Mouse (Mus musculus) midbrain, postnatal 0 days (tissue): ENCODE measurements at regions not wholly inside any gene's neighbourhood (a gene's known extent, or its start where the extent isn't known, plus 50 kb on each side); places are given as distances from the start of the nearest gene placed in this dataset.

Experiments
- ATAC-seq: fragments of 200-750 bp; cut with Nextera tagmentation; 2 replicates; pipeline ENCODE4 v1.8.0; 2017; ENCODE audit warnings: moderate number of reproducible peaks, mild to moderate bottlenecking, moderate TSS enrichment, moderate library complexity; ENCODE audit not compliant: low FRiP score
- DNase-seq: peaks from one replicate; pipeline ENCODE4 v3.0.0-alpha.2; 2015; ENCODE audit warnings: low spot score
- H3K27ac ChIP-seq: fragments of 300-500 bp; sonication (generic); 2 replicates; pipeline ENCODE4 v1.5.1; 2014; ENCODE audit warnings: low read depth, mild to moderate bottlenecking, low read length, mixed read lengths
- H3K27me3 ChIP-seq: fragments of 300-500 bp; sonication (generic); 2 replicates; pipeline ENCODE4 v1.6.1; 2014; ENCODE audit warnings: low read length, control low read depth, mixed read lengths; ENCODE audit not compliant: insufficient read depth
- H3K36me3 ChIP-seq: fragments of 300-500 bp; sonication (generic); 2 replicates; pipeline ENCODE4 v1.6.1; 2014; ENCODE audit warnings: low read length, control low read depth, mixed read lengths; ENCODE audit not compliant: insufficient read depth
- H3K4me1 ChIP-seq: fragments of 300-500 bp; sonication (generic); 2 replicates; pipeline ENCODE4 v1.6.1; 2014; ENCODE audit warnings: mild to moderate bottlenecking, control low read depth, antibody characterized with exemption, low read length, mixed read lengths; ENCODE audit not compliant: insufficient read depth
- H3K4me2 ChIP-seq: fragments of 300-500 bp; sonication (generic); 2 replicates; pipeline ENCODE4 v1.6.1; 2014; ENCODE audit warnings: low read depth, mild to moderate bottlenecking, low read length, mixed read lengths; ENCODE audit not compliant: poor library complexity, severe bottlenecking
- H3K4me3 ChIP-seq: fragments of 300-500 bp; sonication (generic); 2 replicates; pipeline ENCODE4 v1.5.1; 2014; ENCODE audit warnings: low read depth, mild to moderate bottlenecking, low read length, moderate library complexity
- H3K9ac ChIP-seq: fragments of 300-500 bp; sonication (generic); replicated peaks from 2 replicates; pipeline ENCODE4 v1.6.1; 2014; ENCODE audit warnings: mild to moderate bottlenecking, low read length, moderate library complexity, mixed read lengths; ENCODE audit not compliant: poor library complexity, severe bottlenecking
- H3K9me3 ChIP-seq: fragments of 300-500 bp; sonication (generic); 2 replicates; pipeline ENCODE4 v1.6.1; 2016; ENCODE audit warnings: low read length, control low read depth
- CTCF ChIP-seq: IDR thresholded peaks from 2 replicates; pipeline ENCODE4 v1.5.1; 2016; ENCODE audit warnings: antibody characterized with exemption, mild to moderate bottlenecking
- WGBS: fragments of 180-500 bp; shearing (Covaris S2); extraction: QIAGEN DNeasy Blood & Tissue Kit; methylation state at CpG from one replicate; pipeline ENCODE4 v1.1.7; 2014; 5-methylcytosine and 5-hydroxymethylcytosine counted together

- H3K4me2 ChIP-seq = no peak overlapping the region
- H3K27ac ChIP-seq = no peak overlapping the region
- H3K27me3 ChIP-seq = no peaks in the 10 kb centered on the region
- no peaks in the 10 kb centered on the region for H3K9me3 ChIP-seq
- ATAC-seq (no peak), DNase-seq (no peak)
- no peak overlapping the region for H3K9ac ChIP-seq
- 58% methylated on average over 4 of the region's 4 CpGs for WGBS
- no peak overlapping the region for H3K4me3 ChIP-seq
- H3K4me1 ChIP-seq = no peaks in the 10 kb centered on the region
- TF ChIP-seq CTCF = no peak
- no peaks in the 10 kb centered on the region for H3K36me3 ChIP-seq
These were observed 64.7 kb upstream of the Gm10181 start for GRCm38 (mm10) chr9:25024486-25024885.

- Histone ChIP-seq H3K9ac (no peak overlapping the region), H3K27ac (no peak overlapping the region), H3K4me1 (no peaks in the 10 kb centered on the region), H3K9me3 (no peaks in the 10 kb centered on the region), H3K27me3 (no peaks in the 10 kb centered on the region), H3K4me3 (no peak overlapping the region), H3K36me3 (no peaks in the 10 kb centered on the region), H3K4me2 (no peak overlapping the region)
- DNase-seq (peak; percentile 82), ATAC-seq (peak; percentile 52; the same call in 1 of the 2 replicates)
- WGBS = 7% methylated on average over 8 of the region's 8 CpGs
- TF ChIP-seq CTCF = peak; percentile 99
These were observed 61.6 kb upstream of the Gm10181 start for GRCm38 (mm10) chr9:25027581-25027980.

- ATAC-seq = no peak
- no peak for DNase-seq
- H3K9me3 ChIP-seq = no peaks in the 10 kb centered on the region
- no peaks in the 10 kb centered on the region for H3K4me1 ChIP-seq
- WGBS = 77% methylated on average over 6 of the region's 6 CpGs
- H3K27me3 ChIP-seq = no peaks in the 10 kb centered on the region
- no peak overlapping the region for H3K4me3 ChIP-seq
- H3K9ac ChIP-seq = no peak overlapping the region
- H3K36me3 ChIP-seq = no peaks in the 10 kb centered on the region
- TF ChIP-seq CTCF = no peak
- no peak overlapping the region for H3K27ac ChIP-seq
- no peak overlapping the region for H3K4me2 ChIP-seq
These were observed 60.9 kb upstream of the Gm10181 start for GRCm38 (mm10) chr9:25028305-25028704.

- WGBS = 90% methylated on average over 6 of the region's 6 CpGs
- ATAC-seq = no peak
- H3K27me3 ChIP-seq = no peaks in the 10 kb centered on the region
These were observed 57.8 kb upstream of the Gm10181 start for GRCm38 (mm10) chr9:25031466-25031865.

More at GRCm38 (mm10) chr9:25031466-25031865, 57.8 kb upstream of the Gm10181 start:
- TF ChIP-seq CTCF = no peak
- no peaks in the 10 kb centered on the region for H3K9me3 ChIP-seq
- H3K9ac ChIP-seq = no peak overlapping the region
- H3K36me3 ChIP-seq = no peaks in the 10 kb centered on the region
- H3K4me2 ChIP-seq = no peak overlapping the region
- no peak for DNase-seq
- no peak overlapping the region for H3K27ac ChIP-seq
- H3K4me3 ChIP-seq = no peak overlapping the region
- no peaks in the 10 kb centered on the region for H3K4me1 ChIP-seq
